Comparison of ENCODE assay signal across 8 mouse cellular contexts in genomic region chr13:54113819-54114550, GRCm38 (mm10). TPM values are rescaled to one million over a fixed set of nuclear protein-coding genes. Genes with fewer than 3 reads are reported as not detected.
A peak's percentile ranks its signal among the peaks of the same experiment; 100 is the strongest.
DNase-seq lines count a peak whose midpoint lies in the region; ATAC-seq lines count a peak whose summit lies in the region.

No protein-coding gene starts in this region.

- peak; percentile 33 for DNase-seq in kidney, adult 11 months
- peak; percentile 72 for DNase-seq in cerebellum, adult 8-10 months
- DNase-seq in frontal cortex, postnatal 10 days (ENCODE audit: low spot score in 2 of 2) = peak; percentile 56 to 84
- DNase-seq in left cerebral cortex, postnatal 14 days (ENCODE audit: low spot score in 2 of 2) = peak; percentile 91 to 93
- DNase-seq in naive thymus-derived CD4-positive, alpha-beta T cell, adult 2 months (ENCODE audit: low read depth) = peak; percentile 69
- DNase-seq in spleen, postnatal 36 days (ENCODE audit: low spot score in 2 of 2) = peak; percentile 39 to 44

- no peak overlapping the region for H3K27ac ChIP-seq in kidney, embryonic 14.5 days (ENCODE audit: low read depth, low read length)
- H3K27ac ChIP-seq in hindbrain, embryonic 16.5 days (ENCODE audit: low read depth, low read length) = no peak overlapping the region

- intact Hi-C loops in left cerebral cortex, postnatal 14 days (cut with DNase I) = loop anchor here (2.0 to 5.0 kb wide), 4 partner anchors 115 to 333 kb away; partner anchors contain the start of gene Cplx2

- H3K27me3 ChIP-seq in kidney, embryonic 14.5 days (ENCODE audit: control insufficient read depth, insufficient read depth, low read length) = no peaks in the 10 kb centered on the region
- H3K27me3 ChIP-seq in hindbrain, embryonic 16.5 days (replicated peaks; ENCODE audit: control insufficient read depth, insufficient read depth, low read length) = no peaks in the 10 kb centered on the region

- H3K9ac ChIP-seq in kidney, embryonic 14.5 days (ENCODE audit: low read depth, low read length) = no peak overlapping the region
- H3K9ac ChIP-seq in hindbrain, embryonic 16.5 days (ENCODE audit: low read depth, low read length) = no peak overlapping the region

- no peak overlapping the region for H3K4me3 ChIP-seq in kidney, embryonic 14.5 days (ENCODE audit: low read length)
- H3K4me3 ChIP-seq in hindbrain, embryonic 16.5 days (ENCODE audit: low read length) = no peak overlapping the region

- H3K4me2 ChIP-seq in kidney, embryonic 14.5 days (replicated peaks; ENCODE audit: low read depth, low read length) = no peak overlapping the region
- H3K4me2 ChIP-seq in hindbrain, embryonic 16.5 days (ENCODE audit: low read length) = no peak overlapping the region

- H3K4me1 ChIP-seq in kidney, embryonic 14.5 days (ENCODE audit: control insufficient read depth, insufficient read depth, low read length) = no peaks in the 10 kb centered on the region
- no peaks in the 10 kb centered on the region for H3K4me1 ChIP-seq in hindbrain, embryonic 16.5 days (ENCODE audit: control insufficient read depth, insufficient read depth, low read depth, low read length)

- ATAC-seq in kidney, embryonic 14.5 days (ENCODE audit: low FRiP score, low TSS enrichment) = no peak
- peak; percentile 86 for ATAC-seq in hindbrain, embryonic 16.5 days

- no peaks in the 10 kb centered on the region for H3K36me3 ChIP-seq in kidney, embryonic 14.5 days (ENCODE audit: control insufficient read depth, insufficient read depth, low read length)
- H3K36me3 ChIP-seq in hindbrain, embryonic 16.5 days (ENCODE audit: control insufficient read depth, insufficient read depth, low read length) = no peaks in the 10 kb centered on the region

- 54% methylated on average over 11 of the region's 11 CpGs for WGBS in kidney, embryonic 14.5 days
- 53% methylated on average over 11 of the region's 11 CpGs for WGBS in hindbrain, embryonic 16.5 days

- no peaks in the 10 kb centered on the region; the same call in 1 of the 2 replicates for H3K9me3 ChIP-seq in kidney, embryonic 14.5 days (ENCODE audit: control insufficient read depth, low read length)
- peaks cover 4% of the 10 kb centered on the region; the same call in 1 of the 2 replicates for H3K9me3 ChIP-seq in hindbrain, embryonic 16.5 days (ENCODE audit: control insufficient read depth, low read length)

RNA-seq across cellular contexts. Expression of gene Sfxn1, which starts 42.3 kb away (rescaled TPM):
- polyA plus RNA-seq in kidney, embryonic 14.5 days (2014; fragmentation: Nextera tagmentation; extraction: Ambion mirVana) = 109 and 110 TPM in 2 replicates
- polyA plus RNA-seq in hindbrain, embryonic 16.5 days (2015; fragmentation: Nextera tagmentation; extraction: Ambion mirVana) = 89.7 and 97.0 TPM in 2 replicates
- total RNA-seq in left cerebral cortex, postnatal 14 days (2021) = 10 to 100 TPM; 48.4 to 53.7 TPM

RNA-seq across cellular contexts. Expression of gene Drd1, which starts 58.5 kb away (rescaled TPM):
- 0.05 and 0.16 TPM in 2 replicates for polyA plus RNA-seq in kidney, embryonic 14.5 days (2014; fragmentation: Nextera tagmentation; extraction: Ambion mirVana)
- 2.1 and 2.4 TPM in 2 replicates for polyA plus RNA-seq in hindbrain, embryonic 16.5 days (2015; fragmentation: Nextera tagmentation; extraction: Ambion mirVana)
- 10 to 100 TPM; 17.9 to 29.4 TPM for total RNA-seq in left cerebral cortex, postnatal 14 days (2021)

Comparison
In these comparisons a context has a peak if more than half of its experiments do, and no peak if none do; other contexts are left out.
1. DNase-seq: peak in every context shown above with its lines; median percentile 92 in left cerebral cortex, postnatal 14 days; 72 in cerebellum, adult 8-10 months; 70 in frontal cortex, postnatal 10 days; 69 in naive thymus-derived CD4-positive, alpha-beta T cell, adult 2 months; 42 in spleen, postnatal 36 days; 33 in kidney, adult 11 months.